Mouse (Mus musculus) lung, postnatal 0 days (tissue): ENCODE measurements around the gene Hist2h2aa1.
A peak's percentile ranks its signal among the peaks of the same experiment; 100 is the strongest.

ENCODE experiments used
- CTCF ChIP-seq: IDR thresholded peaks from 2 replicates; pipeline ENCODE4 v1.5.1; 2016; ENCODE audit warnings: antibody characterized with exemption, mild to moderate bottlenecking
- EP300 ChIP-seq: IDR thresholded peaks from 2 replicates; pipeline ENCODE4 v1.6.1; 2016; ENCODE audit warnings: antibody characterized with exemption, mild to moderate bottlenecking, control low read depth

DNA sequence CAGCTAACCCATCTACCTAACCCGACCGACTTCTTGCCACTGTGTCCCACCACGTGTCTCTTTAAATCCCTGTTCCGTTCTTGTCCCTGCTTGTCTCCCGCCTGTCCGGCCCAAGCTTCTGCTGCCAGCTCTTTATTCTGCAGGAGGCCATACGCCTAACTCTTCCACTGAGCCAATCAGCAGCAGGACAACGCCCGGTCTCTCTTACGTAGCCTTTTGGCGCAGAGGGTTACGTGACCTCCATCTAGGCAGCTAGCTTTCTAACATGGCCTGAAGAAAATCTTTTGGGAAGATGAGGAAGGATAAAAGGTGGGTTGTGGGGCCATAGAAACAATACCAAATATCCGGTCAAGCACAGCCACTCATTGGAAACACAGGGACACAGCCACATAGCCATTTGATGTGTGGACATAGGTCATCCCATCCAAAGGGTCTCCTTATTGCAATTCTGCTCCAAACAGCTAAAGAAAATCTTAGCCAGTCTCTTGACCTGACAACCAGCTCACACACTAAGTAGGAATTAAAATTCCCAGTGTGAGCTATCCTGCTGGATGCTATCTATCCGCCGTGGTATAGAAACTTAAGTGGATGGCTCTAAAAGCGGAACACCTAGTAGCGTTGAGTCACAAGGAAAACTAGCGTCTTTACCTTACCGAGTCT, 17.0 kb downstream of the Hist2h2aa1 start:
- TF ChIP-seq CTCF: 0 out of 2 replicates have a peak, but pooled peaks have one; percentile 0
- TF ChIP-seq EP300: no peak
